Mouse (Mus musculus): Measurements from ENCODE around the gene Asxl1. TPM values are rescaled to one million over a fixed set of nuclear protein-coding genes. Genes with fewer than 3 reads are reported as not detected.

The Asxl1 gene
- polyA plus RNA-seq, 1 experiment from 2014 or later = 6.4 TPM

GRCm38 (mm10) chr2:153414607-153415006, 69.0 kb downstream of the Asxl1 start:
- Histone ChIP-seq H3K27me3 (ENCODE audit: control insufficient read depth, insufficient read depth, low read length) (no peaks in the 10 kb centered on the region), H3K9ac (ENCODE audit: low read length) (no peak overlapping the region), H3K36me3 (ENCODE audit: control insufficient read depth, insufficient read depth, low read length) (peaks cover 15% of the 10 kb centered on the region; the same call in 1 of the 2 replicates), H3K4me3 (replicated peaks; ENCODE audit: low read length) (no peak overlapping the region), H3K4me2 (ENCODE audit: low read depth, low read length) (no peak overlapping the region), H3K9me3 (replicated peaks; ENCODE audit: control insufficient read depth, low read length) (no peaks in the 10 kb centered on the region), H3K4me1 (ENCODE audit: control insufficient read depth, insufficient read depth, low read length) (peaks cover 4% of the 10 kb centered on the region; the same call in 1 of the 2 replicates), H3K27ac (ENCODE audit: low read length) (no peak overlapping the region)
- WGBS = 39% methylated on average over 2 of the region's 2 CpGs
- ATAC-seq (ENCODE audit: insufficient read depth, low FRiP score) = no peak

DNA sequence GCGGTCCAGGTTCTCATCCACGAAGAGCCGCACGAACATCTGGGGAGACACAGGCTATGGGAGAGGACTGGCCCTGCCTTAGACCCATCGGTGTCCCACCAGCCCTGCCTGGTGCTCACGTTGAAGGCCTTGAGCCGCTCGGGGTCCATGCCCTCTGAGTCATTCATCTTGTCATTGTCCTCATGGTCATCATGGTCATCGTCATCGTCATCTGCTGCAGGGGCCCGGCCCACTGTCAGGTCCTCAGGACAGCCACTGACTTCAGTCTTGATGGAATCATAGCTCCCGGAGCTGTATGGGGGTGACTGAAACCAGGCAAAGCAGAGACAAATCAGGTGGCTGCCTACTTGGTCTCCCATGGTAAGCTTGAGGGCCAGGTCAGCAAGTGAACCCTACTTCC, 72.2 kb downstream of the Asxl1 start:
- ATAC-seq (ENCODE audit: insufficient read depth, low FRiP score) = no peak
- Histone ChIP-seq H3K36me3 (ENCODE audit: control insufficient read depth, insufficient read depth, low read length) (peaks cover 22% of the 10 kb centered on the region), H3K4me3 (replicated peaks; ENCODE audit: low read length) (no peak overlapping the region), H3K9ac (ENCODE audit: low read length) (no peak overlapping the region), H3K27me3 (ENCODE audit: control insufficient read depth, insufficient read depth, low read length) (no peaks in the 10 kb centered on the region), H3K4me1 (ENCODE audit: control insufficient read depth, insufficient read depth, low read length) (0 out of 2 replicates have a peak, but pooled peaks cover 6% of the 10 kb centered on the region), H3K27ac (ENCODE audit: low read length) (no peak overlapping the region), H3K4me2 (ENCODE audit: low read depth, low read length) (no peak overlapping the region), H3K9me3 (replicated peaks; ENCODE audit: control insufficient read depth, low read length) (no peaks in the 10 kb centered on the region)
- WGBS = 92% methylated on average over 12 of the region's 12 CpGs

- no peak overlapping the region for H3K27ac ChIP-seq (ENCODE audit: low read length)
- ATAC-seq (ENCODE audit: insufficient read depth, low FRiP score) = no peak
- 0 out of 2 replicates have a peak, but pooled peaks cover 6% of the 10 kb centered on the region for H3K4me1 ChIP-seq (ENCODE audit: control insufficient read depth, insufficient read depth, low read length)
- no peak overlapping the region for H3K4me3 ChIP-seq (replicated peaks; ENCODE audit: low read length)
- 92% methylated on average over 1 of the region's 1 CpGs for WGBS
- no peaks in the 10 kb centered on the region for H3K9me3 ChIP-seq (replicated peaks; ENCODE audit: control insufficient read depth, low read length)
- no peak overlapping the region for H3K9ac ChIP-seq (ENCODE audit: low read length)
- no peak overlapping the region for H3K4me2 ChIP-seq (ENCODE audit: low read depth, low read length)
- peaks cover 22% of the 10 kb centered on the region for H3K36me3 ChIP-seq (ENCODE audit: control insufficient read depth, insufficient read depth, low read length)
- H3K27me3 ChIP-seq (ENCODE audit: control insufficient read depth, insufficient read depth, low read length) = no peaks in the 10 kb centered on the region
Measured at GRCm38 (mm10) chr2:153418381-153418780, 72.8 kb downstream of the Asxl1 start.

DNA sequence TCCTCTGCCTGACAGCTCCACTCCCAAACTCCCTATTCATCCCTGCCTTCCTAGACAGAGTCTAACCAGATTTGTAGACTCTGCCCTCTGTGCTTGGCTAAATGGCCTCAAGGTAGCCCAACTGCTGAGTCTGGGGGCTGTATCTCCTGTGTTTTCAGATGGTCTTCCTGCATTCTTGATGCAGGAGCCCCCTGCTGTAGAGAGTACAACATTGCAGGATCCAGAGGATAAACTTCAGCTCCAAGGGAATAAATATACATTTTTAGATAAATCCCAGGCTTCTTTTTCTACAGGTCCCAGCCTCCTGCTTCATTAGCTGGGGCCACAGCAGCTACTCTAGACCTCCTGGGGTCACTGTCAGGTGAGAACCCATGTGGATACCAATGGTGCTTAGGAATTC, 75.6 kb downstream of the Asxl1 start:
- Histone ChIP-seq H3K9me3 (replicated peaks; ENCODE audit: control insufficient read depth, low read length) (no peaks in the 10 kb centered on the region), H3K9ac (ENCODE audit: low read length) (no peak overlapping the region), H3K27ac (ENCODE audit: low read length) (no peak overlapping the region), H3K27me3 (ENCODE audit: control insufficient read depth, insufficient read depth, low read length) (no peaks in the 10 kb centered on the region), H3K36me3 (ENCODE audit: control insufficient read depth, insufficient read depth, low read length) (peaks cover 20% of the 10 kb centered on the region), H3K4me1 (ENCODE audit: control insufficient read depth, insufficient read depth, low read length) (peaks cover 15% of the 10 kb centered on the region; the same call in 1 of the 2 replicates), H3K4me3 (replicated peaks; ENCODE audit: low read length) (no peak overlapping the region), H3K4me2 (ENCODE audit: low read depth, low read length) (no peak overlapping the region)
- ATAC-seq (ENCODE audit: insufficient read depth, low FRiP score) = no peak

DNA sequence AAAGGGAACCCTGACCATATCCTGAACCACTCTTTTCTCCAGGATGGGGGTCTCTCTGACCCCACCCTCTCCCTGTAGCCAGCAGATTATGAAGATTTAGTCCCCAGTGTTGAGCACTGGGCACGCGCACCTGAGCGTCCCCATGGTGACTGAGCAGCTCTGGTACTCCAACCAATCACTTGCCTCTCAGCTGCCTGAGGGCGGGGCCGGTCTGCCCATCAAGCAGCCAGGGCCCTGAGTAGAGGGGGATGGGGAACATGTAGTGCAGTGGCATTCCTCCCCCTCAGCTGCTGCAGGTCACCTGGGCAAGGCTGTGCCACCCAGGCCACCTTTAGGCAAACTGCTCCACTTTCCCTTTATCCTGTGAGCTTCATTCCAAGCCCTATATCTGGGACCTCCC, 76.4 kb downstream of the Asxl1 start:
- no peak overlapping the region for H3K27ac ChIP-seq (ENCODE audit: low read length)
- H3K27me3 ChIP-seq (ENCODE audit: control insufficient read depth, insufficient read depth, low read length) = no peaks in the 10 kb centered on the region
- no peak overlapping the region for H3K9ac ChIP-seq (ENCODE audit: low read length)
- ATAC-seq (ENCODE audit: insufficient read depth, low FRiP score) = no peak
- no peak overlapping the region for H3K4me3 ChIP-seq (replicated peaks; ENCODE audit: low read length)
- no peak overlapping the region for H3K4me2 ChIP-seq (ENCODE audit: low read depth, low read length)
- no peaks in the 10 kb centered on the region for H3K9me3 ChIP-seq (replicated peaks; ENCODE audit: control insufficient read depth, low read length)
- peaks cover 20% of the 10 kb centered on the region for H3K36me3 ChIP-seq (ENCODE audit: control insufficient read depth, insufficient read depth, low read length)
- WGBS = 45% methylated on average over 5 of the region's 5 CpGs
- H3K4me1 ChIP-seq (ENCODE audit: control insufficient read depth, insufficient read depth, low read length) = peaks cover 20% of the 10 kb centered on the region; the same call in 1 of the 2 replicates

DNA sequence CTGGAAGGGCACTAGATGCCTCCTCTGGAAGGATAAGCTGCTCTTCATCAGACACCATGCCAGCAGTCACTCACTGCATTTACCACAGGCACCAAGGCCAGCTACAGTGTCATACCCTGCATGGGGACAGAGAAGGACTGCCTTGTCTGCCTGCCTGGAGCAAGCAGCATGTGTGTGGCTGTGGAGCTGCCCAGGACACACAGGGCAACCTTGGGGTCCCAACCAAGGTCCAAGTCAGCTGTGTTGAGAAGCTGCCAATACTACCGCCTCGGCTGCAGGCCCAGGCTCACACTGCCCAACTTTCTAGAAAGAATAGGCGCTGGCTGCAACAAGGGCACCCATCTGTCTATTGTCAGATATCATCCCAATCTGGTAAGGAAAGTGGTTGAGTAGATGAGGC, 77.5 kb downstream of the Asxl1 start:
- Histone ChIP-seq H3K27me3 (ENCODE audit: control insufficient read depth, insufficient read depth, low read length) (no peaks in the 10 kb centered on the region), H3K36me3 (ENCODE audit: control insufficient read depth, insufficient read depth, low read length) (peaks cover 9% of the 10 kb centered on the region; the same call in 1 of the 2 replicates), H3K4me1 (ENCODE audit: control insufficient read depth, insufficient read depth, low read length) (peaks cover 26% of the 10 kb centered on the region; the same call in 1 of the 2 replicates), H3K4me3 (replicated peaks; ENCODE audit: low read length) (no peak overlapping the region), H3K9ac (ENCODE audit: low read length) (no peak overlapping the region), H3K4me2 (ENCODE audit: low read depth, low read length) (no peak overlapping the region), H3K9me3 (replicated peaks; ENCODE audit: control insufficient read depth, low read length) (no peaks in the 10 kb centered on the region), H3K27ac (ENCODE audit: low read length) (no peak overlapping the region)
- ATAC-seq (ENCODE audit: insufficient read depth, low FRiP score) = no peak
- WGBS = 82% methylated on average over 3 of the region's 3 CpGs

DNA sequence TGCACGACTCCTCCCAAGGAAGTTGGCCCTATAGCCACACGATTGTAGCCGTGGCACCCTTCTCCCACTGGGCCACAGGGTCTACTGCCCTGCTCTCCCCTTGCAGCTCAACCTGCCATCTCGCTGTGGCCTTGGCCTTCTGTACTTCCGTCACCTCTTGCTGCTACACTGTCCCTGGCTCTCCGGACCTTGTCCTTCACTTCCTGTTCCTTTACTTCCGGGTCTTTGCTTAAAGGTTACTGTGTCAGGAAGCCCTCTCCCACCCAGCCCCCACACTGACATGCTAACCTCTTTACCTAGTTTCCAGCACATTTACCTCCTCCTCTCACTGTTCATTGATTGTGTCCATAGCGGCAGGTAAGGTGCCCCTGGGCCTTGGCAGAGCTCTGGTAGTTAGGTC, 78.9 kb downstream of the Asxl1 start:
- no peak for ATAC-seq (ENCODE audit: insufficient read depth, low FRiP score)
- Histone ChIP-seq H3K4me3 (replicated peaks; ENCODE audit: low read length) (no peak overlapping the region), H3K4me1 (ENCODE audit: control insufficient read depth, insufficient read depth, low read length) (peaks cover 26% of the 10 kb centered on the region; the same call in 1 of the 2 replicates), H3K4me2 (ENCODE audit: low read depth, low read length) (no peak overlapping the region), H3K9ac (ENCODE audit: low read length) (peak overlapping the region; percentile 24; the same call in 1 of the 2 replicates), H3K9me3 (replicated peaks; ENCODE audit: control insufficient read depth, low read length) (no peaks in the 10 kb centered on the region), H3K27ac (ENCODE audit: low read length) (peak overlapping the region; percentile 71; the same call in 1 of the 2 replicates), H3K36me3 (ENCODE audit: control insufficient read depth, insufficient read depth, low read length) (peaks cover 7% of the 10 kb centered on the region; the same call in 1 of the 2 replicates), H3K27me3 (ENCODE audit: control insufficient read depth, insufficient read depth, low read length) (no peaks in the 10 kb centered on the region)
- 65% methylated on average over 8 of the region's 8 CpGs for WGBS

DNA sequence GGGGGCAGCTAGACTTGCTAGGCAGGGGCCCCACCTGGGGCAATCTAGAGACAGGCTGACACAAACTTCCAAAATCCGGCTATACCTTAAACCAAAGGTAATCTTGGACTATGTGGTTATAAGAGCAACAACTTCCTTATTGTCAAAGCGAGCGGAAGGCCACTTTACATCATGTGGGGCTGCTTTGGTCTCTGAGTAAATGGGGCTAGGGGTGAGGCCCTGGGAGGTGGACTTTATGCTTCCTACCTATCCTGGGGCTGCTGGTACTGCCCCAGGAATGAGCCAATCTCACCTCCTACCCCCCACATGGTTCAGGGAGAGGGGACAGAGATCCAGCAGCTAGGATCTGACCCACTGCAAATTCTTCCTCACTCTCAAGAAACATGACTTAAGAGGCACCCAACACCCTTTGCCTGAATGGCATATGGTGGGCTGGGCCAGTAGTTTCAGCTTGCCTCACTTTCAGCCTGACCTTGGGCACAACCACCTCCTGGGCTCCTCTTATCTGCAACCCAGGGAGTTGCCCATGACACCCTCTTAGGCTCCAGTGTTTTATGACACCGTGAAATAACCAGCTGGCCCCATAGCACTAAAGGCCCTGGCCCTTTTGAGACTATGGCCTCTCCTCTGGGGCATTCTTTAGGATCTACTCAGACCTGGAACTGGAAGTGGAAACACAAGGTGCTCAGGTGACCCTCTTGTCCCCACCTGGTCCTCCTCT, 79.7 kb downstream of the Asxl1 start:
- Histone ChIP-seq H3K27ac (ENCODE audit: low read length) (peak overlapping the region; percentile 71), H3K9me3 (replicated peaks; ENCODE audit: control insufficient read depth, low read length) (no peaks in the 10 kb centered on the region), H3K4me1 (ENCODE audit: control insufficient read depth, insufficient read depth, low read length) (peaks cover 26% of the 10 kb centered on the region; the same call in 1 of the 2 replicates), H3K27me3 (ENCODE audit: control insufficient read depth, insufficient read depth, low read length) (no peaks in the 10 kb centered on the region), H3K36me3 (ENCODE audit: control insufficient read depth, insufficient read depth, low read length) (peaks cover under 1% of the 10 kb centered on the region; the same call in 1 of the 2 replicates), H3K4me3 (replicated peaks; ENCODE audit: low read length) (no peak overlapping the region), H3K4me2 (ENCODE audit: low read depth, low read length) (no peak overlapping the region), H3K9ac (ENCODE audit: low read length) (0 out of 2 replicates have a peak overlapping the region, but pooled peaks have one; percentile 12)
- 71% methylated on average over 4 of the region's 4 CpGs for WGBS
- ATAC-seq (ENCODE audit: insufficient read depth, low FRiP score) = peak; percentile 38; the same call in 1 of the 2 replicates

GRCm38 (mm10) chr2:153425998-153426670, 80.5 kb downstream of the Asxl1 start:
- Histone ChIP-seq H3K27me3 (ENCODE audit: control insufficient read depth, insufficient read depth, low read length) (no peaks in the 10 kb centered on the region), H3K27ac (ENCODE audit: low read length) (peak overlapping the region; percentile 71), H3K9ac (ENCODE audit: low read length) (0 out of 2 replicates have a peak overlapping the region, but pooled peaks have one; percentile 28), H3K4me3 (replicated peaks; ENCODE audit: low read length) (no peak overlapping the region), H3K4me2 (ENCODE audit: low read depth, low read length) (no peak overlapping the region), H3K9me3 (replicated peaks; ENCODE audit: control insufficient read depth, low read length) (no peaks in the 10 kb centered on the region), H3K4me1 (ENCODE audit: control insufficient read depth, insufficient read depth, low read length) (peaks cover 26% of the 10 kb centered on the region; the same call in 1 of the 2 replicates), H3K36me3 (ENCODE audit: control insufficient read depth, insufficient read depth, low read length) (no peaks in the 10 kb centered on the region)
- 46% methylated on average over 9 of the region's 9 CpGs for WGBS
- 0 out of 2 replicates have a peak, but pooled peaks have one; percentile 30 for ATAC-seq (ENCODE audit: insufficient read depth, low FRiP score)

All from stomach, embryonic 16.5 days (tissue).